Mouse (Mus musculus) olfactory bulb, adult 2 months (tissue): ENCODE measurements around the gene Shkbp1.

Experiments
- CTCF ChIP-seq: fragments of 200-500 bp; IDR thresholded peaks from 2 replicates; pipeline ENCODE4 v1.5.1; 2012; ENCODE audit warnings: low read depth, mild to moderate bottlenecking, low read length, moderate library complexity; ENCODE audit not compliant: insufficient read depth
- POLR2A ChIP-seq: fragments of 200-500 bp; IDR thresholded peaks from 2 replicates; pipeline ENCODE4 v1.6.1; 2012; ENCODE audit warnings: mild to moderate bottlenecking, low read depth, low read length, moderate library complexity; ENCODE audit not compliant: insufficient read depth

GRCm38 (mm10) chr7:27369111-27369510 is 13.3 kb upstream of the Shkbp1 start:
- TF ChIP-seq CTCF (no peak), POLR2A (no peak)
